Mouse (Mus musculus) bone marrow, adult 2 months (tissue): ENCODE results near the gene Pcbp3.

ENCODE experiments used
- CTCF ChIP-seq: fragments of 200-500 bp; IDR thresholded peaks from 2 replicates; pipeline ENCODE4 v1.5.1; 2011; ENCODE audit warnings: low read length, control low read depth; ENCODE audit not compliant: control insufficient read depth, insufficient read depth
- POLR2A ChIP-seq: fragments of 200-500 bp; IDR thresholded peaks from 2 replicates; pipeline ENCODE4 v1.6.1; 2011; ENCODE audit warnings: low read depth, mild to moderate bottlenecking, control low read depth, low read length, borderline replicate concordance; ENCODE audit not compliant: control insufficient read depth

- TF ChIP-seq CTCF (no peak), POLR2A (no peak)
These were observed 5.5 kb downstream of the Pcbp3 start for GRCm38 (mm10) chr10:76956200-76956599.
